Mouse (Mus musculus) embryonic fibroblast, embryonic 13.5 days (primary cell): Measurements from ENCODE around the gene Vdr.

ENCODE experiments used
- CTCF ChIP-seq: IDR thresholded peaks from 2 replicates; pipeline ENCODE4 v1.5.1; 2011; ENCODE audit warnings: mild to moderate bottlenecking, control low read depth, low read length, moderate library complexity, borderline replicate concordance; ENCODE audit not compliant: insufficient read depth
- POLR2A ChIP-seq: IDR thresholded peaks from 2 replicates; pipeline ENCODE4 v1.6.1; 2011; ENCODE audit warnings: low read depth, mild to moderate bottlenecking, control low read depth, low read length, moderate library complexity

GRCm38 (mm10) chr15:97890450-97890849, 20.0 kb downstream of the Vdr start:
- TF ChIP-seq CTCF (no peak), POLR2A (no peak)
